Mouse (Mus musculus): ENCODE data around the gene Mmrn2. TPM values are rescaled to one million over a fixed set of nuclear protein-coding genes. Genes with fewer than 3 reads are reported as not detected.

Mmrn2 gene
- total and polyA plus RNA-seq, 3 experiments = 0.03 to 0.08 TPM; not detected in 1

DNA sequence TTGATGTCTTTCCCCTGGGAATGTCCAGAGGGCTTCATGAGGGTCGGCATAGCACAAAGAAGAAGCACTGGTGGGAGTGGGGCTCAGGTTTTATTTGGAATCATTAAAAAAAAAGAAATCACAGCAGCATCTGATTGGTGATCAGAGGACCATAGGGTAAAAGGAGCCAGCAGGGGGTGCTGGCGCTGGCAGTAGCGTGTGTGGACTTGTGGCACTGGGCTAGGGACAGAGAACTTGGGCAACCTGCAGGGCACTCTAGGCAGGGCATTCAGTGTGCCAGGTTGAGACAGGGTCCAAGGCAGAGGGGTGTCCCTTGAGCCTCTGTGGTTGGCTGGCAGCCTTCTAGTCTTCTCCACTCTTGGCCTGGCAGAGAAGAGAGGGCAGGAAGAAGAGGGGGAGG, 5.1 kb upstream of the Mmrn2 start:
- no peaks in the 10 kb centered on the region for H3K9me3 ChIP-seq (replicated peaks; ENCODE audit: insufficient read depth, low read length)
- no peaks in the 10 kb centered on the region for H3K36me3 ChIP-seq (ENCODE audit: control insufficient read depth in 1 of 2, insufficient read depth in 2 of 2, low read length in 2 of 2)
- H3K27me3 ChIP-seq (ENCODE audit: control insufficient read depth in 1 of 2, insufficient read depth in 2 of 2, low read length in 2 of 2) = no peaks in the 10 kb centered on the region
- no peak overlapping the region for H3K27ac ChIP-seq (ENCODE audit: control insufficient read depth, low read depth, low read length)
- no peaks in the 10 kb centered on the region for H3K79me2 ChIP-seq (ENCODE audit: control insufficient read depth, insufficient read depth, low read length, poor library complexity)
- no peak for DNase-seq (ENCODE audit: low read depth, low spot score)
- no peak overlapping the region for H3K9ac ChIP-seq (ENCODE audit: control insufficient read depth, low read depth, low read length, poor library complexity, severe bottlenecking)
- no peaks in the 10 kb centered on the region for H3K4me1 ChIP-seq (ENCODE audit: control insufficient read depth in 1 of 2, insufficient read depth in 2 of 2, low read length in 2 of 2)
- no peak for TF ChIP-seq TBP (IDR thresholded peaks at IDR 0.05; ENCODE audit: low read depth, low read length)
- TF ChIP-seq CTCF (IDR thresholded peaks at IDR 0.05 in 2 of 3, conservative IDR thresholded peaks at IDR 0.05 in 1 of 3; ENCODE audit: control insufficient read depth in 1 of 3, insufficient read depth in 1 of 3, low read depth in 2 of 3, low read length in 3 of 3, poor library complexity in 1 of 3, severe bottlenecking in 1 of 3) = peak in 2 of 3 experiments; percentile 15 to 27; a peak in 2 of 6 replicates
- no peak for TF ChIP-seq NELFE (IDR thresholded peaks at IDR 0.05; ENCODE audit: low read depth, low read length)
- no peak for TF ChIP-seq USF2 (IDR thresholded peaks at IDR 0.05; ENCODE audit: borderline replicate concordance in 1 of 2, insufficient read depth in 1 of 2, low read depth in 1 of 2, low read length in 2 of 2)
- H3K4me3 ChIP-seq (ENCODE audit: control insufficient read depth in 1 of 2, insufficient read depth in 1 of 2, low read depth in 2 of 2, low read length in 2 of 2) = no peak overlapping the region

DNA sequence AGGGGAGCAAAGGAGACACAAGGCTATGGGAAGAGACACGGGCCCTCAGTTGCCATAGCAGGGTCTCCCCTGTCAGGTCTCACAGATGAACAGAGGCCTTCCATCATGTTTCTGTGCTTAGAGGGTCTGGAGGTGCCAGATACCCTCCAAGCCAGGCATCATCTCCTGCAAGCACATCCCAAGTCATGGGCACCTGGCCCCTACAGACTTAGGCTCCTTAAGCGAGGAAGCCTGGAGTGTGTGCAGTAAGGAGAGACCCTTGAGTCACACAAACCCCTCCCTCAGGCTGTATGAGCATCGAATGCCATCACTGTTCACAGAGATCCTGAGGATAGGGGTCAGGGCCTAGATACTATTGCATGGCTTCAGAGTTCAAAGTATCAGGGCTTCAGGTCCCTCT, 4.3 kb upstream of the Mmrn2 start:
- H3K4me3 ChIP-seq (ENCODE audit: control insufficient read depth in 1 of 2, insufficient read depth in 1 of 2, low read depth in 2 of 2, low read length in 2 of 2) = no peak overlapping the region
- H3K27ac ChIP-seq (ENCODE audit: control insufficient read depth, low read depth, low read length) = no peak overlapping the region
- DNase-seq (ENCODE audit: low read depth, low spot score) = no peak
- H3K79me2 ChIP-seq (ENCODE audit: control insufficient read depth, insufficient read depth, low read length, poor library complexity) = no peaks in the 10 kb centered on the region
- H3K9me3 ChIP-seq (replicated peaks; ENCODE audit: insufficient read depth, low read length) = no peaks in the 10 kb centered on the region
- no peaks in the 10 kb centered on the region for H3K4me1 ChIP-seq (ENCODE audit: control insufficient read depth in 1 of 2, insufficient read depth in 2 of 2, low read length in 2 of 2)
- H3K36me3 ChIP-seq (ENCODE audit: control insufficient read depth in 1 of 2, insufficient read depth in 2 of 2, low read length in 2 of 2) = no peaks in the 10 kb centered on the region
- TF ChIP-seq GABPA (IDR thresholded peaks at IDR 0.05; ENCODE audit: low read depth, low read length) = no peak
- TF ChIP-seq JUND (IDR thresholded peaks at IDR 0.05; ENCODE audit: low read depth, low read length) = no peak
- TF ChIP-seq POLR2AphosphoS5 (IDR thresholded peaks at IDR 0.05; ENCODE audit: borderline replicate concordance, low read depth, low read length) = no peak
- TF ChIP-seq USF2 (IDR thresholded peaks at IDR 0.05; ENCODE audit: borderline replicate concordance in 1 of 2, insufficient read depth in 1 of 2, low read depth in 1 of 2, low read length in 2 of 2) = no peak
- TF ChIP-seq BHLHE40 (IDR thresholded peaks at IDR 0.05; ENCODE audit: borderline replicate concordance, low read depth, low read length) = no peak
- TF ChIP-seq EP300 (IDR thresholded peaks at IDR 0.05; ENCODE audit: low read depth in 1 of 2, low read length in 2 of 2) = no peak
- no peak for TF ChIP-seq POLR2A (IDR thresholded peaks at IDR 0.05; ENCODE audit: control insufficient read depth in 1 of 2, insufficient read depth in 1 of 2, low read depth in 1 of 2, low read length in 2 of 2, poor library complexity in 1 of 2)
- no peak for TF ChIP-seq MYC (IDR thresholded peaks at IDR 0.05; ENCODE audit: low read depth, low read length)
- TF ChIP-seq ZNF384 (IDR thresholded peaks at IDR 0.05; ENCODE audit: low read depth, low read length) = no peak
- TF ChIP-seq MAZ (IDR thresholded peaks at IDR 0.05; ENCODE audit: low read depth, low read length) = no peak
- TF ChIP-seq CTCF (IDR thresholded peaks at IDR 0.05 in 2 of 3, conservative IDR thresholded peaks at IDR 0.05 in 1 of 3; ENCODE audit: control insufficient read depth in 1 of 3, insufficient read depth in 1 of 3, low read depth in 2 of 3, low read length in 3 of 3, poor library complexity in 1 of 3, severe bottlenecking in 1 of 3) = no peak
- TF ChIP-seq SIN3A (IDR thresholded peaks at IDR 0.05; ENCODE audit: low read length) = no peak
- TF ChIP-seq MYB (IDR thresholded peaks at IDR 0.05; ENCODE audit: low read depth, low read length) = no peak
- TF ChIP-seq ZC3H11A (IDR thresholded peaks at IDR 0.05; ENCODE audit: low read depth, low read length) = no peak
- no peak for TF ChIP-seq ETS1 (IDR thresholded peaks at IDR 0.05; ENCODE audit: low read depth, low read length)
- no peak for TF ChIP-seq GATA1 (IDR thresholded peaks at IDR 0.05; ENCODE audit: low read depth, low read length)
- no peak for TF ChIP-seq MXI1 (IDR thresholded peaks at IDR 0.05; ENCODE audit: low read depth, low read length)
- no peak for TF ChIP-seq NELFE (IDR thresholded peaks at IDR 0.05; ENCODE audit: low read depth, low read length)
- no peak for TF ChIP-seq MEF2A (IDR thresholded peaks at IDR 0.05; ENCODE audit: extremely low read depth, insufficient replicate concordance, low read depth, low read length, poor library complexity, severe bottlenecking)
- no peak overlapping the region for H3K9ac ChIP-seq (ENCODE audit: control insufficient read depth, low read depth, low read length, poor library complexity, severe bottlenecking)
- no peaks in the 10 kb centered on the region for H3K27me3 ChIP-seq (ENCODE audit: control insufficient read depth in 1 of 2, insufficient read depth in 2 of 2, low read length in 2 of 2)
